ENCODE assay signal across 16 mouse cellular contexts in genomic region chr7:25130565-25130964, GRCm38 (mm10).
"Had no signal": no experiment of that assay in that cellular context is flagged by ENCODE, and none has a peak within 500 bp of the region (broad histone marks: within the 10 kb centered on the region; RNA-seq: fewer than 3 reads in every experiment).

No protein-coding gene starts in this region.

- H3K27ac ChIP-seq: intestine, embryonic 15.5 days; layer of hippocampus, adult 2 months; limb, embryonic 12.5 days; lung, embryonic 15.5 days; midbrain, embryonic 15.5 days; neural tube, embryonic 13.5 days had no signal

- H3K36me3 ChIP-seq: intestine, embryonic 15.5 days; limb, embryonic 12.5 days; lung, embryonic 15.5 days; midbrain, embryonic 15.5 days had no signal

- DNase-seq: kidney, adult 18-20 months; kidney, postnatal 10 days; kidney, postnatal 4 days; liver; lung, postnatal 14 days; retina, postnatal 1 day; right cerebral cortex, postnatal 4 days; spleen, adult 18-20 months; thymus, adult 18-20 months; thymus, postnatal 14 days had no signal

- ATAC-seq: intestine, embryonic 15.5 days; midbrain, embryonic 15.5 days had no signal

- H3K4me3 ChIP-seq: intestine, embryonic 15.5 days; layer of hippocampus, adult 2 months; limb, embryonic 12.5 days; lung, embryonic 15.5 days; midbrain, embryonic 15.5 days; neural tube, embryonic 13.5 days had no signal

- H3K27me3 ChIP-seq: midbrain, embryonic 15.5 days had no signal

- H3K9ac ChIP-seq: intestine, embryonic 15.5 days; limb, embryonic 12.5 days; lung, embryonic 15.5 days; midbrain, embryonic 15.5 days; neural tube, embryonic 13.5 days had no signal

- H3K9me3 ChIP-seq: intestine, embryonic 15.5 days; lung, embryonic 15.5 days; midbrain, embryonic 15.5 days; neural tube, embryonic 13.5 days had no signal

- H3K4me2 ChIP-seq: intestine, embryonic 15.5 days; limb, embryonic 12.5 days; lung, embryonic 15.5 days; midbrain, embryonic 15.5 days; neural tube, embryonic 13.5 days had no signal
